Mouse (Mus musculus) heart, postnatal 0 days (tissue): ENCODE measurements at regions not wholly inside any gene's neighbourhood (a gene's known extent, or its start where the extent isn't known, plus 50 kb on each side); places are given as distances from the start of the nearest gene placed in this dataset.

Source experiments
- ATAC-seq: fragments of 200-750 bp; cut with Nextera tagmentation; 2 replicates; pipeline ENCODE4 v1.8.0; 2017; ENCODE audit warnings: low read depth, moderate number of reproducible peaks, moderate library complexity; ENCODE audit not compliant: insufficient read depth
- DNase-seq: peaks from one replicate; pipeline ENCODE4 v3.0.0-alpha.2; 2016; ENCODE audit warnings: low spot score
- H3K27ac ChIP-seq: fragments of 300-500 bp; sonication (generic); 2 replicates; pipeline ENCODE4 v1.5.1; 2014; ENCODE audit warnings: low read depth, mild to moderate bottlenecking
- H3K27me3 ChIP-seq: fragments of 300-500 bp; sonication (generic); 2 replicates; pipeline ENCODE4 v1.6.1; 2014; ENCODE audit warnings: low read length, mixed read lengths; ENCODE audit not compliant: control insufficient read depth, insufficient read depth
- H3K36me3 ChIP-seq: fragments of 300-500 bp; sonication (generic); replicated peaks from 2 replicates; pipeline ENCODE4 v1.6.1; 2014; ENCODE audit warnings: low read length, mixed read lengths; ENCODE audit not compliant: control insufficient read depth, insufficient read depth
- H3K4me1 ChIP-seq: fragments of 300-500 bp; sonication (generic); 2 replicates; pipeline ENCODE4 v1.6.1; 2014; ENCODE audit warnings: antibody characterized with exemption; ENCODE audit not compliant: control insufficient read depth, insufficient read depth
- H3K4me2 ChIP-seq: fragments of 300-500 bp; sonication (generic); 2 replicates; pipeline ENCODE4 v1.6.1; 2014; ENCODE audit warnings: low read depth, mild to moderate bottlenecking, low read length, moderate library complexity
- H3K4me3 ChIP-seq: fragments of 300-500 bp; sonication (generic); 2 replicates; pipeline ENCODE4 v1.5.1; 2014; ENCODE audit warnings: low read depth, low read length
- H3K9ac ChIP-seq: fragments of 300-500 bp; sonication (generic); replicated peaks from 2 replicates; pipeline ENCODE4 v1.6.1; 2014; ENCODE audit warnings: low read depth, low read length, mixed read lengths
- H3K9me3 ChIP-seq: fragments of 300-500 bp; sonication (generic); replicated peaks from 2 replicates; pipeline ENCODE4 v1.6.1; 2016; ENCODE audit warnings: low read length; ENCODE audit not compliant: control insufficient read depth
- CTCF ChIP-seq: IDR thresholded peaks from 2 replicates; pipeline ENCODE4 v1.5.1; 2016; ENCODE audit warnings: antibody characterized with exemption, control low read depth, low read depth
- EP300 ChIP-seq: IDR thresholded peaks from 2 replicates; pipeline ENCODE4 v1.6.1; 2016; ENCODE audit warnings: antibody characterized with exemption, low read depth
- WGBS: fragments of 180-500 bp; shearing (Covaris S2); extraction: QIAGEN DNeasy Blood & Tissue Kit; methylation state at CpG from one replicate; pipeline ENCODE4 v1.1.7; 2014; 5-methylcytosine and 5-hydroxymethylcytosine counted together

DNA sequence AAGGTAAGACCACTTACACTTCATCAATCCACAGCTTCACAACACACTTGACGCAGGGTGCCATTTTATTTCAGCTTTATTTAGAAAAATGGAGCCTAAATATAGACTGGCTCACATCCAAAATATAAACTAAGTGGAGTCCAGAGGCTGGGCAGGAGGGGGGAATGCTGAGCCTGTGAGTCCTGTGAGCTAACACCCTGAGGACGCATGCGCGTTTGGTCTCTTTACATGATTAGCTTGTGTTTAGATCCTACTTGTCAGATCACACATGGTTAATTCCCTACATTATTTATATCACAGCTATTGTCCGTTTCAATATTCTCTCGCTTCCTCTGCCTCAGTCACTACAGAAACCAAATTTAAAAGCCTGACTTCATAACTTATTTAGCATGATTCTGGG, 99.1 kb upstream of the Hnrnpa3 start:
- Histone ChIP-seq H3K36me3 (no peaks in the 10 kb centered on the region), H3K9me3 (no peaks in the 10 kb centered on the region), H3K27ac (no peak overlapping the region), H3K4me1 (peaks cover 5% of the 10 kb centered on the region; the same call in 1 of the 2 replicates), H3K27me3 (no peaks in the 10 kb centered on the region), H3K4me2 (no peak overlapping the region), H3K4me3 (no peak overlapping the region), H3K9ac (no peak overlapping the region)
- no peak for TF ChIP-seq CTCF
- no peak for TF ChIP-seq EP300
- peak; percentile 63 for ATAC-seq
- peak; percentile 65 for DNase-seq
- 21% methylated on average over 6 of the region's 6 CpGs for WGBS

- DNase-seq = peak; percentile 13
- Histone ChIP-seq H3K9ac (no peak overlapping the region), H3K9me3 (no peaks in the 10 kb centered on the region), H3K27me3 (no peaks in the 10 kb centered on the region), H3K27ac (no peak overlapping the region), H3K36me3 (no peaks in the 10 kb centered on the region), H3K4me2 (no peak overlapping the region), H3K4me3 (no peak overlapping the region), H3K4me1 (no peaks in the 10 kb centered on the region)
- ATAC-seq = no peak
- WGBS = 46% methylated on average over 9 of the region's 9 CpGs
- TF ChIP-seq CTCF (peak; percentile 44), EP300 (no peak)
Measured at GRCm38 (mm10) chr2:75563253-75563913, 95.7 kb upstream of the Hnrnpa3 start.

- H3K9ac ChIP-seq = no peak overlapping the region
- H3K27ac ChIP-seq = no peak overlapping the region
- no peak for DNase-seq
- H3K9me3 ChIP-seq = no peaks in the 10 kb centered on the region
- H3K27me3 ChIP-seq = no peaks in the 10 kb centered on the region
- no peak overlapping the region for H3K4me3 ChIP-seq
- H3K36me3 ChIP-seq = no peaks in the 10 kb centered on the region
- no peak for TF ChIP-seq CTCF
- no peak for TF ChIP-seq EP300
- ATAC-seq = no peak
- WGBS = 68% methylated on average over 5 of the region's 5 CpGs
- H3K4me1 ChIP-seq = no peaks in the 10 kb centered on the region
- H3K4me2 ChIP-seq = no peak overlapping the region
Measured at GRCm38 (mm10) chr2:75564809-75565208, 94.3 kb upstream of the Hnrnpa3 start.

DNA sequence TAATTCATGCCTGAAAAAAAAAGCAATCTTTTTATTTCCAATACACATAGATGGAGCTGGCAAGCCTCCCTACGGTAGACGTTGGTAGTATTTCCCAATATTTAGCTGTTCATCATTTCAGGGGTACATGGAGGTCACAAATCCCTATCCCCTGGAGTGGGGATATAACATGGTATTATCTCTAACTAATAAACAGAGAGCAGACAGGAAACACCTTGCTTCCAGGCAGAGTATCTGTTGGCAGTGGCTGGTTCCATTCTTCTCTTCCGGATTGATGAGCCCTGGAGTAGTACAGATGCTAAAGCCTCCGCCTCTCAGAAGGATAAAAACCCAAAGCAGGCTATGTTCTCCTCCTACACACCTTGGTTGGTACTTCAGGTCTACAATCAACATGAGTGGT, 91.9 kb upstream of the Hnrnpa3 start:
- no peak overlapping the region for H3K9ac ChIP-seq
- WGBS = 75% methylated on average over 4 of the region's 4 CpGs
- ATAC-seq = no peak
- no peaks in the 10 kb centered on the region for H3K36me3 ChIP-seq
- H3K4me1 ChIP-seq = no peaks in the 10 kb centered on the region
- H3K9me3 ChIP-seq = no peaks in the 10 kb centered on the region
- no peak for TF ChIP-seq CTCF
- TF ChIP-seq EP300 = no peak
- H3K27ac ChIP-seq = no peak overlapping the region
- H3K4me3 ChIP-seq = no peak overlapping the region
- no peak overlapping the region for H3K4me2 ChIP-seq
- H3K27me3 ChIP-seq = no peaks in the 10 kb centered on the region
- DNase-seq = no peak

DNA sequence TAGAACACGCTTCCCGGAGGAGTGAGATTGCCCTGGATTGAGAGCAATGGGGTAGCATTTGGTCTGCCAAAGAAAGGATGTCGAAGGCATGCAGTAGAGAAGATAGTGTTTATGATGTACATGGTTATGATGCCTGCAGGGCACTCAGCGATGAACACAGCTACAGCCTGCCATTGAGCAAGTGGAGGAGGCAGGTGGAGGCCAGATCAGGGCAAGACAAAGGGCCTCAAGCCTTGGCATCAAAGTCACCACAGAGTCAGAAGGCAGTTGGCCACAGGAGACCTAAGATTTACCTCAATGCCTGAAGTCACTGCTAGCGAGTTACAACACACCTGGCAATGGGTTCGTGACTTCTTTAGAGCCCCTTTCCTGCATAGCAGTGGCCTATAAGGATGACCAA, 89.3 kb upstream of the Hnrnpa3 start:
- H3K36me3 ChIP-seq = no peaks in the 10 kb centered on the region
- no peaks in the 10 kb centered on the region for H3K4me1 ChIP-seq
- H3K27ac ChIP-seq = no peak overlapping the region
- H3K9ac ChIP-seq = no peak overlapping the region
- H3K27me3 ChIP-seq = no peaks in the 10 kb centered on the region
- H3K4me2 ChIP-seq = no peak overlapping the region
- TF ChIP-seq CTCF (no peak), EP300 (no peak)
- no peak for DNase-seq
- no peak for ATAC-seq
- H3K4me3 ChIP-seq = no peak overlapping the region
- WGBS = 87% methylated on average over 6 of the region's 6 CpGs
- no peaks in the 10 kb centered on the region for H3K9me3 ChIP-seq

DNA sequence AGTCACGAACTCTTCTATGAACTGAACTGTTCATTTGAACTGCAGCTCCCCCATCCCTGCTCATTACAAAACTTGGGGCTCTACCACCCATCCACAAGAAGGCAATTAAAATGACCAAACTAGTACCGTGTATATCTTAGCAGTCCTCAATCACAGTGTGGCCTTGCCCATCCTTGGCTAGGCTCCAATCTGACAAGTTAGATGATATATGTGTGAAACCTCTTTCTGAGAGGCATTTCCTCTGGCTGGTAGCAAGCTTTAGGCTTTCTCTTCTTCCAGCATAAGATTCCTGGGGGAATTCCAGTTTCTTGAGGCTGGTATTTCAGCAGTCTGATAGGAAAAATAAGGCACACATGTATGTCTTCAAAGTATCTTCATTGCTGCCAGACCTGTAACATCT, 88.8 kb upstream of the Hnrnpa3 start:
- no peaks in the 10 kb centered on the region for H3K27me3 ChIP-seq
- H3K36me3 ChIP-seq = no peaks in the 10 kb centered on the region
- no peaks in the 10 kb centered on the region for H3K4me1 ChIP-seq
- ATAC-seq (no peak), DNase-seq (no peak)
- H3K27ac ChIP-seq = no peak overlapping the region
- 54% methylated on average over 2 of the region's 2 CpGs for WGBS
- H3K4me2 ChIP-seq = no peak overlapping the region
- no peak overlapping the region for H3K9ac ChIP-seq
- no peak overlapping the region for H3K4me3 ChIP-seq
- no peaks in the 10 kb centered on the region for H3K9me3 ChIP-seq
- no peak for TF ChIP-seq EP300
- TF ChIP-seq CTCF = no peak
